Mouse (Mus musculus) cerebellum, postnatal 36 days (tissue): ENCODE data around the gene Vmn1r113.
"Not testable (repeated sequence)": the region's sequence is repeated elsewhere in the genome, so short reads cannot be mapped to it uniquely, and the experiment has no call there.

ENCODE experiments used
- DNase-seq, 2 experiments: peaks; one replicate each; pipeline ENCODE4 v3.0.0; 2021 to 2022; ENCODE audit warnings: mixed read lengths in 2 of 2

The Vmn1r113 gene

GRCm38 (mm10) chr7:20786985-20787384 lies at the start of gene Vmn1r113:
Gene Vmn1r113, plus strand, starts transcription at chr7:20787285.
- DNase-seq, result not testable (repeated sequence)

- DNase-seq, result not testable (repeated sequence)
These were observed 16.2 kb upstream of the Vmn1r113 start, which contains the start of gene Vmn1r112 for GRCm38 (mm10) chr7:20770885-20771284. Gene Vmn1r112, plus strand, starts transcription at chr7:20771185.

DNA sequence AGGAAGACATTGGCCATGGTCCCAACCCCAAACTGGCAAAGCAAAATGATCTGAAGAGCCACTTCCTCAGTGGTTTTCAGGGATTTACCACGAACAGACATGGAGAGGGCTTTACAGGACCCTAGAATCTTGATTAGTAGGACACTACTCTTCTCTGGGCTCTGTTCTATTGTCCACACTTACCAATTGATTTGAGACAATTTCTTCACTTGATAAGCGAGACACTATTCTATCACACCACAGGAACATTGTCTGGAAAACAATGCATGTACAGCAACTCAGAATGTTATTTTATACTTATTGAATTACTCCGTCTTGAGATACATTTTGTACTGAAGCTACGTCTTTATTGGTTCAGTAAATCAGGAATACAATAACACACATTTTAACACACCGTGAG lies 25.0 kb downstream of the Vmn1r113 start, which contains the start of gene Vmn1r114:
Vmn1r114 (minus strand) TSS at position 101 of the 400 bp plus-strand sequence.
- DNase-seq, result not testable (repeated sequence)
